Mouse (Mus musculus): Measurements from ENCODE around the gene Zfp457.
"Not testable (repeated sequence)": the region's sequence is repeated elsewhere in the genome, so short reads cannot be mapped to it uniquely, and the experiment has no call there.

The Zfp457 gene

GRCm38 (mm10) chr13:67305822-67306672 lies at the start of gene Zfp457:
Zfp457 (minus strand) TSS chr13:67306485.
- peak; percentile 80 for DNase-seq (ENCODE audit: low read depth, low spot score)

GRCm38 (mm10) chr13:67351854-67352253 lies 45.6 kb upstream of the Zfp457 start:
- no peak for DNase-seq (ENCODE audit: low read depth, low spot score)

DNA sequence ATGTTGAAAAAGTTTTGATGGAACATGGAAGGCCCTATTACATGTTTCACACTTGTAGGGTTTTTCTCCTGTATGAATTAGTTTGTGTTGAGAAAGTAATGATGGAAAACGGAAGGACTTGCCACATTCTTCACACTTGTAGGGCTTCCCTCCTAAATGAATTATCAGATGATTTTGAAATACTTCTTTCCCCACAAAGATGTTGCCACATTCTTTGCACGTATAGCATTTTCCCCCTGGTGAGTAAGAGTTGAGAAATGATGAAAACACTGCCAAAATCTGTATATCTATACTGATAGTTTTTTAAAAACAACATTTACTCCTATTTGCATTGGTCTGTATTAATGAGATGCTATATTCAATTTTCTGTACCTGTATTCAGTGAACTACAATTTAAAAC lies 37.1 kb upstream of the Zfp457 start:
- DNase-seq (ENCODE audit: low read depth, low spot score): no peak

GRCm38 (mm10) chr13:67332877-67333276 lies 26.6 kb upstream of the Zfp457 start:
- DNase-seq (ENCODE audit: low read depth, low spot score): no peak

GRCm38 (mm10) chr13:67332019-67332724 lies 25.9 kb upstream of the Zfp457 start, which contains the start of gene Zfp595:
Zfp595 (minus strand) TSS chr13:67332570.
- peak; percentile 61 for DNase-seq (ENCODE audit: low read depth, low spot score)

- DNase-seq (ENCODE audit: low read depth, low spot score): no peak
Measured at GRCm38 (mm10) chr13:67306718-67307117, 433 bp upstream of the Zfp457 start.

GRCm38 (mm10) chr13:67278314-67278713 lies 28.0 kb downstream of the Zfp457 start, which contains the start of gene Zfp458:
Zfp458 (minus strand) TSS chr13:67278466.
- DNase-seq (ENCODE audit: low read depth, low spot score): peak; percentile 57

DNA sequence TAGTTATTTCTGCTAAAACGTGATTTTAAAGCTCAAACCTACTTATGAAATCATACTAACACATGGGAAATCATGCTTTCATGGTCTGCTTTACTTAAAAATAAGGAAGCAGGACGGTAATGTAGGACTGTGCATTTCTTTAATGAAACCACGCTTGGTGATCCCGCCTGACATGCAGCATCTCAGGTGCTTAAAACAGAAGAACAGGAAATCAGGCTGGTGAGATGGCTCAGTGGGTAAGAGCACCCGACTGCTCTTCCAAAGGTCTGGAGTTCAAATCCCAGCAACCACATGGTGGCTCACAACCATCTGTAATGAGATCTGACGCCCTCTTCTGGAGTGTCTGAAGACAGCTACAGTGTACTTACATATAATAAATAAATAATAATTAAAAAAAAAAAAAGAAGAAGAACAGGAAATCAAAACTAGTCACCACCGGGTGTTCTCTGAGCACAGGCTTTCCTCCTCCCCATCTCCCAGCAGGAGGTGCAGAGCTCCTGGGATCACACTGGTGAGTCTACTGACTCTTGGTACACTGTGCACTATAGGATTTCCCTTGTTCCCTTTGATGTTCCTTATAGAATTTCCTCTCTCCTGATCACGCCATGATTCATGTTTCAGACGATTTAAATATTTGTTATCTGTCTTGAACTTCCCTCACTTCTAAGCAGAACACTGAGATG lies 36.8 kb downstream of the Zfp457 start:
- not testable (repeated sequence) for DNase-seq (ENCODE audit: low read depth, low spot score)

- DNase-seq (ENCODE audit: low read depth, low spot score): peak; percentile 51
Measured at GRCm38 (mm10) chr13:67268568-67269369, 37.5 kb downstream of the Zfp457 start.

Data from embryo, embryonic 11.5 days (tissue).